Mouse (Mus musculus): ENCODE results near the gene Tubg2. TPM values are rescaled to one million over a fixed set of nuclear protein-coding genes. Genes with fewer than 3 reads are reported as not detected.
"Not testable (repeated sequence)": the region's sequence is repeated elsewhere in the genome, so short reads cannot be mapped to it uniquely, and the experiment has no call there.

Tubg2 gene
- total RNA-seq, 2 experiments from 2014 or later = 6.8 TPM

DNA sequence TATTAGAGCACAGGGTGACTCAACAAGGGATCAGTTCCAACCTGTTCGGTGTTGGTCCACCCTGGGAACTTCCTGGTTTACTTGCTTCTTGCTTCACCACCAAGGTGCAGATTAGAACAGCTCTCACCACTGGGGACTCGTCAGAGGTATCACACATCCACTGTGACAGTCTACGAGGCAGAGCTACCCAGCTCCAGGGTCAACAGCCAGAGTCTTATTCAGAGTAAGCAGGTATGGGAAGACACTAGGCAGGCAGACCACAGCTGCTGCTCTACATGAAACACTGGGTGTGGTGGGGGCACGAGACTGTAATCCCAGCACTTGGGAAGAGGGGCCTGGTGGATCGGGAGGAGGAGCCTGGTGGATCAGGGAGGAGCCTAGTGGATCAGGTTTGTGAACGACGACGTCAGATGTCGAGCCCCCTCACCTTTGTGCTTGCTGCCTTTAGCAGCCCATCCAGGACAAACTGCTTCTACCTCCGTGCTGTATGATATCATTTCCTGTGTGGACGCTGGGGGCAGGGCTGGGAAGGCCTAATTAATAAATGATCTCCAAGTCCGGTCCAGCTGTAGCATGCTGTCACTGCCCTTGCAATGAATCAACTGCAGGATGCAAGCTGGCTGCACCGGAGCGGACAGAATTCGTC, 17.0 kb upstream of the Tubg2 start:
- no peak for DNase-seq (ENCODE audit: low spot score in 2 of 2)

GRCm38 (mm10) chr11:101140164-101140819, 15.4 kb upstream of the Tubg2 start:
- DNase-seq (ENCODE audit: low spot score in 2 of 2) = no peak

DNA sequence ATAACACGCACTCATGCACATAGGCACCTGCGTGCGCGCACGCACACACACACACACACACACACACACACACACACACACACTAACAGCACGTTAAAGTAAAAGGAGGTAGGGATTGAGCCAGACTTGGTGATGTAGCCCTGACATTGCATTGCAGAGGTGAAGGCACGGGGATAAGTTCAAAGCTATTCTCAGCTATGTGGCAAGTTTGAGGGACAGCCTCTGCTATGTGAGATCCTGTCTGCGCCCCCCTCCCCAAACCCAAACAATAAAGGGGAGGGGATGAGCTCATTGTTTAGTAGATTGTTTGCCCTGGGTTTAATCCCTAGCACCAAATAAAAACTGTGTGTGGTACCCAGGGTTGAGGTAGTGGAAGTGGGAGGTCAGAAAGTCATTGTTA, 14.6 kb upstream of the Tubg2 start:
- DNase-seq (ENCODE audit: low spot score in 2 of 2) = no peak

DNA sequence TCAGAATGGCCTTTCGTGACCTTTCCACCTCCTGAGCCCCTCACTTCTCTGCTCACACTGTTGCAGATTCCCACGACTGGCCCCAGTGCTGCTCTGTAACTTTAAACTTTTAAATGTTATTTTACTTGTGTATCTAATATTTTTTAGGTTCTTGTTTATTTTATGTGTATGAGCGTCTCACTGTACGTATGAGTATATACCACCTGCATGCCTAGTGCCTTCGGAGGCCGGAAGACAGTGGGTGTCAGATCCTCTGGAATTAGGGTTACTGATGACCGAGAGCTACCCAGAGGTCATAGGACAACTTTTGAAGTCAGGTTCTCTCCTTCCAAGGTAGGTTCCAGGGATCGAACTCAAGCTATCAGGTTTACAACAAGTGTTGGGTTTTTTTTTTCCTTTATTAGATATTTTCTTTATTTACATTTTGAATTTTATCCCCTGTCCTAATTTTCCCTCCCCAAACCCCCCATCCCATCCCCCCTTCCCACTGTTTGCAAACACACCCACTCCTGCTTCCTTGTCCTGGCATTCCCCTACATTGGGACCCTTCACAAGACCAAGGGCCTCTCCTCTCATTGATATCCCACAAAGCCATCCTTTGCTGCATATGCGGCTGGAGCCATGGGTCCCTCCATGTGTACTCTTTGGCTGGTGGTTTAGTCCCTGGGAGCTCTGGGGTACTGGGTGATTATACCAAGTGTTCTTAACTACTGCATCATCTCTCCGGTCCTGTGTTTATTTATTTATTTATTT, 13.3 kb upstream of the Tubg2 start:
- no peak for DNase-seq (ENCODE audit: low spot score in 2 of 2)

DNA sequence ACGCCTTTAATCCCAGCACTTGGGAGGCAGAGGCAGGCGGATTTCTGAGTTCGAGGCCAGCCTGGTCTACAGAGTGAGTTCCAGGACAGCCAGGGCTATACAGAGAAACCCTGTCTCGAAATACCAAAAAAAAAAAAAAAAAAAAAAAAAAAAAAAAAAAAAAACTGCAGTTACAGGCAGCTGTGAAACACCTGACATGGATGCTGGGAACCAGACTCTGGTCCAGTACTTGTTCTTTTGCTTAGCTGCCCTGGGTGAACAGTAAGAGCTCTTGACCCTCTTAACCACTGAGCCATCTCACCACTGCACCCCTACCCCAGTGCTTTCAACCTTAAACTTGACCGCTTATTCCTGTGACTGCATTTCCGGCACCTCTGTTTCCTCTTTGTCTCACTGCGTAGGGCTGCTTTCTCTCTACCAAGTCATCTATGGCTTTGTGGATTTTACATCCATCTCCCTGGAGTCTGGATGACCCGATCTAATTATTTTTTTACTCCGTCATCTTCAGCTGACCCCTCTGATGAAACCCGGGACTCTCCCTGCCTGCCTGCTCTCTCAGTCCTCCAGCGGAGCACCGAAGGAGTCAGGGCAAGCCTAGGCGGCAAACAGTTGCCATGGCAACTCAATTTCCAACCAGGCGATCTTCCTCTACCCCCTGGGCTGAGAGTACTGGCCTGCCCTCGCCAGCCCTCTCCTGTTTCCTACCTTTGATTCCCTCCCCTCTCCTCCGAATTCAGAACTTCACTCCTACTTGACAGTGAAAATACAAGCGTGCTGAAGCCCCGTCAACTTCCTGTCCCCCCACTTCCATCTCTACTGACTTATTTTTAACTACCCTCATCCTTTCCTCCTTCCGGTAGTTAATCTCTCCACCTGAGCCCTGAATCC, 12.1 kb upstream of the Tubg2 start:
- no peak for DNase-seq (ENCODE audit: low spot score in 2 of 2)

GRCm38 (mm10) chr11:101146377-101146776, 9.3 kb upstream of the Tubg2 start:
- DNase-seq (ENCODE audit: low spot score in 2 of 2) = no peak

DNA sequence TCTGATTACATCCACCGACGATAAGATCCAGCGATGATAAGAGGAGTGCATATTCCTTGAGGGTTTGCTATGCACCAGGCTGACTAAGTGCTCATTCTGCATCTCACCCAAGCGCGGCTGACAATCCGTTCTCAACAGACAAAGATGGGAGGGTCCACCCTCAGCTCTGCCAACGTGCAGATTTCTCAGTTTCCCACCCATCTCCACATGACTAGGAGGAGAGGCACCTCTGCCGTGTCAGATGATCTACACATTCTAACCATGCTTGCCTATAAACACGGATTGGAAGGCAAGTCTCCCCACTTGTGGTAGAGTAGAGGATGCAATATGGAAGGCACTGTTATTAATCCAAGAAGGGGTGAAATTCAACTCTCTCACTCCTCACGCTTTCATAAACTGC, 7.0 kb upstream of the Tubg2 start:
- no peak for DNase-seq (ENCODE audit: low spot score in 2 of 2)

GRCm38 (mm10) chr11:101149178-101150105, 6.3 kb upstream of the Tubg2 start:
- DNase-seq (ENCODE audit: low spot score in 2 of 2) = peak in 1 of 2 experiments; percentile 63

- DNase-seq (ENCODE audit: low spot score in 2 of 2) = no peak
Measured at GRCm38 (mm10) chr11:101151063-101151462, 4.6 kb upstream of the Tubg2 start.

- no peak for DNase-seq (ENCODE audit: low spot score in 2 of 2)
Measured at GRCm38 (mm10) chr11:101152825-101153224, 2.9 kb upstream of the Tubg2 start.

DNA sequence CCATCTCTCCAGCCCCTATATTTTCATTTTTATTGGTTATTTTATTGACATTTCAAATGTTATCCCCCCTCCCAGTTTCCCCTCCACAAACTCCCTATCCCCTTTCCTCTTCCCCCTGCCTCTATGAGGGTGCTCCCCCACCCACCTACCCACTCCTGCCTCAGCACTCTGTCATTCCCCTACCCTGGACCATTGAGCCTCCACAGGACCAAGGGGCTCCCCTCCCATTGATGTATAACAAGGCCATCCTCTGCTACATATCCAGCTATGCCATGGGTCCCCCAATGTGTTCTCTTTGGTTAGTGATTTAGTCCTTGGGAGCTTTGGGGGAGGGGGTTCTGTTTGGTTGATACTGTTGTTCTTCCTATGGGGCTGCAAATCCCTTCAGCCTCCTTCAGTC, 1.1 kb upstream of the Tubg2 start:
- no peak for DNase-seq (ENCODE audit: low spot score in 2 of 2)

GRCm38 (mm10) chr11:101155151-101155550, 556 bp upstream of the Tubg2 start:
- DNase-seq (ENCODE audit: low spot score in 2 of 2) = no peak

DNA sequence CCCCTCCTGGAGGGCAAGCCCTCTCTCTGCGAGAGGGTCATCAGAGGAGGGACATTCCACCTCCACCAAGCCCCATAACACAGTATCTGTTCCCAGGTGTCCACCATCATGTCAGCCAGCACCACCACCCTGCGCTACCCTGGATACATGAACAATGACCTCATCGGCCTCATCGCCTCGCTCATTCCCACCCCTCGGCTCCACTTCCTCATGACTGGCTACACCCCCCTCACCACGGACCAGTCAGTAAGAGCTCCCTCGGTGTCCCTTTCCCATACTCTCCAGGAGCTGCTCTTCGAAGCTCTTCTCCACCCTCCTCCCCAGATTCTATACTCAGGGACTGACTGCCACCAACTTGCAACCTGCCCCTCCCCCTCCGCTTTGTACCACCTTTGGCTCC, 4.4 kb downstream of the Tubg2 start:
- peak in 1 of 2 experiments; percentile 10 for DNase-seq (ENCODE audit: low spot score in 2 of 2)

- not testable (repeated sequence) for DNase-seq (ENCODE audit: low spot score in 2 of 2)
Measured at GRCm38 (mm10) chr11:101160981-101161505, 5.3 kb downstream of the Tubg2 start.

- DNase-seq (ENCODE audit: low spot score in 2 of 2) = no peak
Measured at GRCm38 (mm10) chr11:101161551-101161950, 5.8 kb downstream of the Tubg2 start.

GRCm38 (mm10) chr11:101162301-101162700, 6.6 kb downstream of the Tubg2 start:
- DNase-seq (ENCODE audit: low spot score in 2 of 2) = no peak

GRCm38 (mm10) chr11:101162772-101163171, 7.1 kb downstream of the Tubg2 start:
- peak in 1 of 2 experiments; percentile 74 for DNase-seq (ENCODE audit: low spot score in 2 of 2)

DNA sequence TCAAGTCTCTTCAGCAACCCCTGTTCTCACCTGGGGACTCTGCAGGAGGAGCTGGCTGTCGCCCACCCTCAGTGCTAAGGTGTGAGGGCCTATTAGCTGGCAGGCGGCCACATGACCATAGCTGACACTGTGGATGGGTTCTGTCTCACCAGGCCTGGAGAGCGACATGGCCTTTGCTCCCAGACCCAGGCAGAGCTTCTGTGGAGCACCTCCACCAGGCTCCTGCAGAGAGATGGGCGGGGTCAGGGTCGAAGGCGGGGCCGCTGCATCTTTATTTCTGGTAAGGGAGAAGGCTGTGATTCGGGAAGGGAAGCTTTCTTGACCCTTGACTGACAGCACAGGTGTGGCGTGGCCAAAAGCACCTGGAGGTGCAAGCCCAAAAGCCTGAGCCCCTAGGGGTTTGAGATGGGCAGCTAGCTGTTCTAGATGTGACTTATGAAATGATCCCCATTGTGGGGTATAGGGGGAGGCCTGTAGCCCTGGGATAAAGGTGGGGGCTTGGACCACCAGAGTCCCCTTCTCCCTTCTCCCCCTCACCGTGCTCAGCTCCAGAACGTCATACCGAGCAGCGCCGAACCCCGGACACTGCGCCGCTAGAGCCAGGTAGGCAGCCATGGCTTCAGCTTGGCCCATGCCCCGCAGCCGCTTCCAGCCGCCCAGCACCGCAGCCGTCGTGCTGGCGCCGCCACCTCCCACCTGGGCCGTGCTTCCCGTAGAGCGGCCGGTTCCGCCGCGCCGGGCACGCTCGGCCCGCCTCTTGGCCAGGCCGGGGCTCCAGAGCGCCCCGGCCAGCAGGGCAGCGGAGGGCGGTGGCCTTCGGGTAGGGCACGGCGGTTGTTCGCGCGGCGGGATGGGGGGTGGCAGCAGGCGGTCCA, 8.0 kb downstream of the Tubg2 start:
- no peak for DNase-seq (ENCODE audit: low spot score in 2 of 2)

DNA sequence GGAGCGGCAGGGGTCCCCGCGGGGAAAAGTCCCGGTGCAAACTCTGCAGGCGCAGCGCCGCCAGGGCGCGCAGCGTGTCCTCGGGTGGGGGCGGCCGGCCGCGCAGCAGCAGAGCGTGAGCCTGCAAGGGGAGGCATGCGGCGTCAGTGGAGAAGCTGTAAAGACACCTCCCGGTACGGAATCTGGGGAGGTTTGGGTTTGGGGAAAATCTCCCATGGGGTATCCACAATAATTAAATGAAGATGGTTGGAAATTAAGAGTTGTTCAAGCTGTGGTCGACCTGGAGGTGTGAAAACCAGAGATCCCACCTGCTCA, 8.6 kb downstream of the Tubg2 start:
- no peak for DNase-seq (ENCODE audit: low spot score in 2 of 2)
